Mouse (Mus musculus): Measurements from ENCODE around the gene Ces5a. TPM values are rescaled to one million over a fixed set of nuclear protein-coding genes. Genes with fewer than 3 reads are reported as not detected.

Ces5a gene
- total and polyA plus RNA-seq, 3 experiments, result not detected

GRCm38 (mm10) chr8:93568666-93569065 is 33.0 kb upstream of the Ces5a start:
- Histone ChIP-seq H3K36me3 (replicated peaks in 1 of 2; ENCODE audit: control insufficient read depth in 1 of 2, insufficient read depth in 1 of 2, low read length in 1 of 2) (no peaks in the 10 kb centered on the region), H3K4me1 (ENCODE audit: control insufficient read depth in 1 of 2, insufficient read depth in 2 of 2) (peaks cover 0 to 18% of the 10 kb centered on the region in 2 experiments; a peak in 2 of 4 replicates), H3K79me2 (replicated peaks; ENCODE audit: control insufficient read depth, extremely low read depth, insufficient read depth, poor library complexity, severe bottlenecking) (no peaks in the 10 kb centered on the region), H3K9ac (ENCODE audit: insufficient read depth, low read depth) (no peak overlapping the region), H3K4me2 (ENCODE audit: insufficient read depth, low read depth, poor library complexity, severe bottlenecking) (no peak overlapping the region), H3K27me3 (replicated peaks) (peaks cover 4% of the 10 kb centered on the region), H3K4me3 (replicated peaks in 1 of 3; ENCODE audit: low read depth in 2 of 3, low read length in 2 of 3, poor library complexity in 1 of 3) (no peak overlapping the region), H3K27ac (ENCODE audit: insufficient read depth, low read depth) (no peak overlapping the region), H3K9me3 (replicated peaks; ENCODE audit: low read length) (peaks cover 7% of the 10 kb centered on the region)
- TF ChIP-seq BHLHE40 (IDR thresholded peaks at IDR 0.05; ENCODE audit: low read depth, low read length) (no peak), ELF1 (IDR thresholded peaks at IDR 0.05; ENCODE audit: low read depth, low read length) (no peak), ZMIZ1 (IDR thresholded peaks at IDR 0.05; ENCODE audit: low read depth, low read length) (no peak), EP300 (IDR thresholded peaks at IDR 0.05; ENCODE audit: low read length) (no peak), MAFK (IDR thresholded peaks at IDR 0.05; ENCODE audit: insufficient replicate concordance, low read length) (no peak), ETS1 (conservative IDR thresholded peaks at IDR 0.05; ENCODE audit: low read depth, low read length) (no peak), CHD2 (IDR thresholded peaks at IDR 0.05; ENCODE audit: low read length) (no peak), NRF1 (IDR thresholded peaks at IDR 0.05; ENCODE audit: low read depth, low read length) (no peak), MAZ (IDR thresholded peaks at IDR 0.05; ENCODE audit: low read depth, low read length) (no peak), RCOR1 (conservative IDR thresholded peaks at IDR 0.05; ENCODE audit: low read depth, low read length) (no peak), KAT2A (IDR thresholded peaks at IDR 0.05; ENCODE audit: insufficient replicate concordance, low read length) (no peak), TBP (conservative IDR thresholded peaks at IDR 0.05; ENCODE audit: low read depth, low read length) (no peak)
- no peak for DNase-seq (ENCODE audit: extremely low read depth)
- in situ Hi-C loops (cut with MboI; ENCODE audit: low pct_ligation_motif_present, low pct_unique_long_range_greater_than_20kb, low sequenced_read_pairs) (no loop called here), dilution Hi-C loops (cut with MboI; ENCODE audit: extremely low pct_ligation_motif_present, extremely low pct_unique_long_range_greater_than_20kb, low sequenced_read_pairs) (no loop called here)

- H3K9me3 ChIP-seq (replicated peaks; ENCODE audit: low read length), result peaks cover 7% of the 10 kb centered on the region
- no peaks in the 10 kb centered on the region for H3K79me2 ChIP-seq (replicated peaks; ENCODE audit: control insufficient read depth, extremely low read depth, insufficient read depth, poor library complexity, severe bottlenecking)
- H3K4me2 ChIP-seq (ENCODE audit: insufficient read depth, low read depth, poor library complexity, severe bottlenecking), result no peak overlapping the region
- H3K9ac ChIP-seq (ENCODE audit: insufficient read depth, low read depth), result no peak overlapping the region
- no peak overlapping the region for H3K27ac ChIP-seq (ENCODE audit: insufficient read depth, low read depth)
- H3K4me1 ChIP-seq (ENCODE audit: control insufficient read depth in 1 of 2, insufficient read depth in 2 of 2), result peaks cover 0 to 18% of the 10 kb centered on the region in 2 experiments; a peak in 2 of 4 replicates
- in situ Hi-C loops (cut with MboI; ENCODE audit: low pct_ligation_motif_present, low pct_unique_long_range_greater_than_20kb, low sequenced_read_pairs) (no loop called here), dilution Hi-C loops (cut with MboI; ENCODE audit: extremely low pct_ligation_motif_present, extremely low pct_unique_long_range_greater_than_20kb, low sequenced_read_pairs) (no loop called here)
- TF ChIP-seq IRF4 (IDR thresholded peaks at IDR 0.05; ENCODE audit: low read depth, low read length) (no peak), ELF1 (IDR thresholded peaks at IDR 0.05; ENCODE audit: low read depth, low read length) (no peak), RCOR1 (conservative IDR thresholded peaks at IDR 0.05; ENCODE audit: low read depth, low read length) (no peak), SMC3 (IDR thresholded peaks at IDR 0.05; ENCODE audit: low read depth, low read length) (no peak), CHD2 (IDR thresholded peaks at IDR 0.05; ENCODE audit: low read length) (no peak), CHD1 (IDR thresholded peaks at IDR 0.05; ENCODE audit: low read depth, low read length) (no peak), HCFC1 (IDR thresholded peaks at IDR 0.05; ENCODE audit: low read depth, low read length) (no peak), TCF12 (IDR thresholded peaks at IDR 0.05; ENCODE audit: low read depth, low read length) (no peak), NELFE (IDR thresholded peaks at IDR 0.05; ENCODE audit: low read depth, low read length) (no peak), USF1 (IDR thresholded peaks at IDR 0.05; ENCODE audit: low read depth, low read length) (no peak), MAZ (IDR thresholded peaks at IDR 0.05; ENCODE audit: low read depth, low read length) (no peak)
- no peaks in the 10 kb centered on the region for H3K36me3 ChIP-seq (replicated peaks in 1 of 2; ENCODE audit: control insufficient read depth in 1 of 2, insufficient read depth in 1 of 2, low read length in 1 of 2)
- DNase-seq (ENCODE audit: extremely low read depth), result no peak
- H3K27me3 ChIP-seq (replicated peaks), result peaks cover 6% of the 10 kb centered on the region
- no peak overlapping the region for H3K4me3 ChIP-seq (replicated peaks in 1 of 3; ENCODE audit: low read depth in 2 of 3, low read length in 2 of 3, poor library complexity in 1 of 3)
These were observed 31.5 kb upstream of the Ces5a start for GRCm38 (mm10) chr8:93567086-93567485.
